Comparison of ENCODE assay signal across 15 mouse cellular contexts in the genomic region with DNA sequence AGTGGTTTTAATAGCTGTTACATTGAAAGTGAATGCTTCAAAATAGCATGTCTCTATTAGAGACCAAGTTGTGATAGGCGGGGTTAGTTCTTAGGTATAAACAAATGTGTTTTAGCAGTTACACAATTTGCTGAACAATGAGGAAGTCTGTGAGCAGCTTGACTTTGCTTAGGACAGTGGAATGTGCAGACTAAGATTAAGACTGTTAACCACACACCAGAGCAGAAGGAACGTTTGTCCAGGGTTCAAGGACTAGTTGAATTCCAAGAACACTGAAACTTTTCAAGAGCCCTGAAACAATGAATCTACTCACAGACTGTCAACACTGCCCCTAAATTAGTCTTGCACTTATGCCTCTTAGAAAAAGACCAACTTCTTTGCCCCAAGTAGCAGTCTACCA.
"Had no signal": no experiment of that assay in that cellular context is flagged by ENCODE, and none has a peak within 500 bp of the region (broad histone marks: within the 10 kb centered on the region; RNA-seq: fewer than 3 reads in every experiment).

No protein-coding gene starts in this region.

- H3K9ac ChIP-seq: limb, embryonic 12.5 days; liver, embryonic 13.5 days; liver, postnatal 0 days; neural tube, embryonic 15.5 days had no signal

- DNase-seq: kidney, adult 11 months; kidney, adult 9 months; kidney, postnatal 36 days; liver; liver, embryonic 13.5 days; liver, postnatal 0 days; midbrain, embryonic 14.5 days; right cerebral cortex, adult 18-20 months; right cerebral cortex, postnatal 25 days had no signal

- H3K27ac ChIP-seq: kidney, postnatal 0 days; limb, embryonic 12.5 days; liver, embryonic 13.5 days; midbrain, embryonic 10.5 days; neural tube, embryonic 15.5 days; stomach, postnatal 0 days had no signal

- ATAC-seq: liver, postnatal 0 days had no signal

- H3K27me3 ChIP-seq: limb, embryonic 12.5 days; liver, embryonic 13.5 days; neural tube, embryonic 15.5 days had no signal

- H3K4me2 ChIP-seq: limb, embryonic 12.5 days; liver, embryonic 13.5 days; neural tube, embryonic 15.5 days had no signal

- H3K9me3 ChIP-seq: limb, embryonic 12.5 days; liver, embryonic 13.5 days; midbrain, embryonic 10.5 days; neural tube, embryonic 15.5 days had no signal

- H3K4me3 ChIP-seq: limb, embryonic 12.5 days; liver, embryonic 13.5 days; midbrain, embryonic 10.5 days; myocyte; neural tube, embryonic 15.5 days had no signal

- H3K36me3 ChIP-seq: limb, embryonic 12.5 days; liver, embryonic 13.5 days; neural tube, embryonic 15.5 days had no signal
